Mouse (Mus musculus): ENCODE data around the gene Tdrd12. TPM values are rescaled to one million over a fixed set of nuclear protein-coding genes. Genes with fewer than 3 reads are reported as not detected.

The Tdrd12 gene
- 0.69 and 0.86 TPM in 2 replicates for polyA plus RNA-seq (2015; fragmentation: Nextera tagmentation; extraction: Ambion mirVana)

GRCm38 (mm10) chr7:35537562-35537961 is at the start of gene Tdrd12:
Gene Tdrd12 (minus strand): TSS chr7:35537745.

GRCm38 (mm10) chr7:35586055-35586905 is 48.7 kb upstream of the Tdrd12 start, which contains the start of gene Ankrd27:
Gene Ankrd27 (plus strand): TSS chr7:35586244.

DNA sequence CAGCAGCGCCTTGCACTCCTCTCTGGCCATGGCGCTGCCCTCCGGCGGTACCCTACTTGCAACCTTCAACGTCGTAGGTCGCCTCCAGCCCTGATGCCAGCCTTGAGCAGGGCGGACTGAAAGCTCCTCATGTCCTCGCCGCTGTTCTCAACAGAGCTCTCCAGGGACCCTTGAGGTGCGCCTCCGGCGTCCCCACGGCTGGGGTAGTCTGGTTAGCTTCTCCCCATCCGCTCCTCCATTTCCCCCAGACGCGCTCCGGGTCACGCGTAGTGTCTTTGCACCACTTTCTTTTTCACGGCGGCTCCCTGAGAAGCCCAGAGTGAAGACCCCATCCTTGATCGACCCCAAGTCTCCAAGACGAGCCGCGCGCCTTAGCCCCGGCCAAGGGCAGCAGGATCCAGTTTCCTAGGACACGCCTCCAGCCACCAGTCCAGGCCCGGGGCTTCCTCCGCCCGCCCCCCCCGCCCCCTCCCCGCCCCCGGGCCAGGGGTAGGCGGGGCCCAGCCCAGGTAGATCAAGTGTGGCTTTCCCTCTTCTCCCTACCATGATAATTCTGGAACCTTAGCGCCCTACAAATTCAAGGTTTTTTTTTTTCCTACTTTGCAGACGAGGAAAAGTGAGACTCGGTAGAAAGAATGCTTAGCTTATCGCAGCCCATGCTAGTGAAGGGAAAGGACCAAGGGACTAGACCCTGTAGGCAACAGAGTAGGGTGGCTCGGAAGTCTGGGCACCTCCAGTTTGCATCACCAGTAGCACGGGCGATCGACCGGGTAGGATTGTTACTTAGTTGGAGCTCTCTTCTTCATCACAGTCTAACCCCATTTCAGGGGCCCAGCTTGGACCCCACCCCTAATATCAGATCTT is 47.9 kb upstream of the Tdrd12 start, which contains the start of gene Rgs9bp:
Rgs9bp (minus strand) TSS at position 392 of the 864 bp plus-strand sequence.

GRCm38 (mm10) chr7:35556205-35556603 is 18.7 kb upstream of the Tdrd12 start, which contains the start of gene Nudt19:
Gene Nudt19 (minus strand): TSS chr7:35556304.

GRCm38 (mm10) chr7:35447996-35448846 is 89.3 kb downstream of the Tdrd12 start, which contains the start of gene Slc7a9:
Gene Slc7a9 (plus strand): TSS chr7:35448796.

Other genes with a start within 250 kb of the Tdrd12 start
- gene Gpatch1, start 219.3 kb downstream of the Tdrd12 start, polyA plus RNA-seq (2015; fragmentation: Nextera tagmentation; extraction: Ambion mirVana), result 17.7 and 18.7 TPM in 2 replicates
- gene Rhpn2, start 203.6 kb downstream of the Tdrd12 start, polyA plus RNA-seq (2015; fragmentation: Nextera tagmentation; extraction: Ambion mirVana), result 4.4 and 5.0 TPM in 2 replicates
- 12.3 and 12.4 TPM in 2 replicates for gene Faap24, start 140.9 kb downstream of the Tdrd12 start, polyA plus RNA-seq (2015; fragmentation: Nextera tagmentation; extraction: Ambion mirVana)
- gene Cep89, start 140.7 kb downstream of the Tdrd12 start, polyA plus RNA-seq (2015; fragmentation: Nextera tagmentation; extraction: Ambion mirVana), result 19.2 and 20.0 TPM in 2 replicates
- 0.25 TPM in 1 of 2 replicates, not detected in the other for gene Slc7a9, start 88.9 kb downstream of the Tdrd12 start, polyA plus RNA-seq (2015; fragmentation: Nextera tagmentation; extraction: Ambion mirVana)
- 162 and 175 TPM in 2 replicates for gene Nudt19, start 18.6 kb upstream of the Tdrd12 start, polyA plus RNA-seq (2015; fragmentation: Nextera tagmentation; extraction: Ambion mirVana)
- 0.10 and 0.23 TPM in 2 replicates for gene Rgs9bp, start 47.8 kb upstream of the Tdrd12 start, polyA plus RNA-seq (2015; fragmentation: Nextera tagmentation; extraction: Ambion mirVana)
- gene Ankrd27, start 48.5 kb upstream of the Tdrd12 start, polyA plus RNA-seq (2015; fragmentation: Nextera tagmentation; extraction: Ambion mirVana), result 14.7 and 15.6 TPM in 2 replicates
- 245 and 254 TPM in 2 replicates for gene Pdcd5, start 109.8 kb upstream of the Tdrd12 start, polyA plus RNA-seq (2015; fragmentation: Nextera tagmentation; extraction: Ambion mirVana)
- gene Dpy19l3, start 216.7 kb upstream of the Tdrd12 start, polyA plus RNA-seq (2015; fragmentation: Nextera tagmentation; extraction: Ambion mirVana), result 35.9 and 43.8 TPM in 2 replicates

Measured in neural tube, postnatal 0 days (tissue).